Mouse (Mus musculus): ENCODE measurements at regions not wholly inside any gene's neighbourhood (a gene's known extent, or its start where the extent isn't known, plus 50 kb on each side); places are given as distances from the start of the nearest gene placed in this dataset.

DNA sequence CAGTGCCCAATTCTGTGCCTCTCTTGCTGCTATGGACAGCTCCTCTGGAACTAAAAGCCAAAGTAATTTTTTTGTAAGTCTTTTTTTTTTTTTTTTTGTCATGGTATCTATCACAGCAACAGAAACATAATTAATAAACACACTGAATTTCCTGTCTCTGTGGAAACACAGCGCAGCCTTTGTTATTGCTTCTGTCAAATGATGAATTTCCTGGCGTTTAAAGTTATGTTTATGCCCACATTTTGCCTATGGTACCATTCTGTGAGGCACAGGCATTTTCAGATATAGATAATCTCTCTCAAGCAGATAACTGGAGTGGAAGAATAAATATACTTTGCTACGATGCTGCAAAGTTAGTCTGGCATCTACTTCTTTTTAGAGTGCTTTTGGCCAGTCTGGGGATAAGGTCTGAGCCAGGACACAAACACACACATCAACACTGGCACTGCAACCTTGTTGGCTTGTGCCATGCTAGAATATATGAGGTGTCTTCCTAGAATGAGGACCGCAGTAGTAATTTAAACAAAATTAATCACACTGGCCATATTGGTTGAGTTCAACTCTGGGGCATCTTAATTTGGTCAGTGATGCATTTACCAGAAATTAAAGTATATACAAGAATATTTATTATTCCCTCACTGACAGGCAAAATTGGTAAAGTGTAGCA is 227.9 kb upstream of the Gk2 start:
- Histone ChIP-seq H3K9ac (ENCODE audit: control insufficient read depth, low read depth, low read length, poor library complexity, severe bottlenecking) (no peak overlapping the region), H3K4me1 (ENCODE audit: control insufficient read depth in 1 of 2, insufficient read depth in 2 of 2, low read length in 2 of 2) (no peaks in the 10 kb centered on the region), H3K79me2 (ENCODE audit: control insufficient read depth, insufficient read depth, low read length, poor library complexity) (no peaks in the 10 kb centered on the region), H3K36me3 (ENCODE audit: control insufficient read depth in 1 of 2, insufficient read depth in 2 of 2, low read length in 2 of 2) (no peaks in the 10 kb centered on the region), H3K9me3 (replicated peaks; ENCODE audit: insufficient read depth, low read length) (no peaks in the 10 kb centered on the region), H3K27ac (ENCODE audit: control insufficient read depth, low read depth, low read length) (no peak overlapping the region), H3K4me3 (ENCODE audit: control insufficient read depth in 1 of 2, insufficient read depth in 1 of 2, low read depth in 2 of 2, low read length in 2 of 2) (no peak overlapping the region), H3K27me3 (ENCODE audit: control insufficient read depth in 1 of 2, insufficient read depth in 2 of 2, low read length in 2 of 2) (no peaks in the 10 kb centered on the region)
- TF ChIP-seq MAX (IDR thresholded peaks at IDR 0.05; ENCODE audit: low read length), result no peak
- no peak for TF ChIP-seq CTCF (IDR thresholded peaks at IDR 0.05 in 2 of 3, conservative IDR thresholded peaks at IDR 0.05 in 1 of 3; ENCODE audit: control insufficient read depth in 1 of 3, insufficient read depth in 1 of 3, low read depth in 2 of 3, low read length in 3 of 3, poor library complexity in 1 of 3, severe bottlenecking in 1 of 3)
- TF ChIP-seq BHLHE40 (IDR thresholded peaks at IDR 0.05; ENCODE audit: borderline replicate concordance, low read depth, low read length), result no peak
- no peak for TF ChIP-seq UBTF (IDR thresholded peaks at IDR 0.05; ENCODE audit: borderline replicate concordance, insufficient read depth, low read depth, low read length)
- TF ChIP-seq MYB (IDR thresholded peaks at IDR 0.05; ENCODE audit: low read depth, low read length), result no peak
- TF ChIP-seq ELF1 (IDR thresholded peaks at IDR 0.05; ENCODE audit: low read depth, low read length), result no peak
- no peak for TF ChIP-seq ETS1 (IDR thresholded peaks at IDR 0.05; ENCODE audit: low read depth, low read length)
- TF ChIP-seq CHD2 (IDR thresholded peaks at IDR 0.05; ENCODE audit: low read length), result no peak
- TF ChIP-seq MYC (IDR thresholded peaks at IDR 0.05; ENCODE audit: low read depth, low read length), result no peak
- no peak for TF ChIP-seq NRF1 (IDR thresholded peaks at IDR 0.05; ENCODE audit: insufficient read depth, low read depth, low read length, poor library complexity, severe bottlenecking)
- no peak for DNase-seq (ENCODE audit: low read depth, low spot score)

DNA sequence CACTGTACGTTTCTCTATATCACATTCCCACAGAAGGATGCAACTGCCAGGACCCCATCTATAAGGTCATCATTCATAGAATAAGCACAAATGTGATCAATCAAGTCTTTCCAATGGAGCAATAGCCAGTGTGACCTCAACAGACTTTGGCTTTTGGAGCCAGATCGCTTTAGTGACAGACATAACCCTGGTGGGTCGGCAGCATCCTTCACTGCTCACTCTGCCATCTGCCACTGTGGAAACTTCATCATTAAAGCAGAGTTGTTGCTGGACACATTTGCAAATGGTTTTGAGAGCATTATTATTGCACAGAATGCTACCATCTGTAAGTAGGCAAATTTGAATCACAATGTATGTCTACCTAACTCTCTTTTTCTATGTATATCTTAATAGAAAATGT is 212.9 kb upstream of the Gk2 start:
- no peaks in the 10 kb centered on the region for H3K79me2 ChIP-seq (ENCODE audit: control insufficient read depth, insufficient read depth, low read length, poor library complexity)
- H3K9ac ChIP-seq (ENCODE audit: control insufficient read depth, low read depth, low read length, poor library complexity, severe bottlenecking), result no peak overlapping the region
- no peaks in the 10 kb centered on the region for H3K9me3 ChIP-seq (replicated peaks; ENCODE audit: insufficient read depth, low read length)
- no peak overlapping the region for H3K27ac ChIP-seq (ENCODE audit: control insufficient read depth, low read depth, low read length)
- no peak for DNase-seq (ENCODE audit: low read depth, low spot score)
- H3K4me3 ChIP-seq (ENCODE audit: control insufficient read depth in 1 of 2, insufficient read depth in 1 of 2, low read depth in 2 of 2, low read length in 2 of 2), result no peak overlapping the region
- no peaks in the 10 kb centered on the region for H3K4me1 ChIP-seq (ENCODE audit: control insufficient read depth in 1 of 2, insufficient read depth in 2 of 2, low read length in 2 of 2)
- no peaks in the 10 kb centered on the region for H3K36me3 ChIP-seq (ENCODE audit: control insufficient read depth in 1 of 2, insufficient read depth in 2 of 2, low read length in 2 of 2)
- H3K27me3 ChIP-seq (ENCODE audit: control insufficient read depth in 1 of 2, insufficient read depth in 2 of 2, low read length in 2 of 2), result no peaks in the 10 kb centered on the region; a peak in 1 of 4 replicates
- no peak for TF ChIP-seq ZC3H11A (IDR thresholded peaks at IDR 0.05; ENCODE audit: low read depth, low read length)
- TF ChIP-seq SMC3 (IDR thresholded peaks at IDR 0.05; ENCODE audit: low read depth, low read length), result no peak
- no peak for TF ChIP-seq CHD2 (IDR thresholded peaks at IDR 0.05; ENCODE audit: low read length)
- no peak for TF ChIP-seq POLR2A (IDR thresholded peaks at IDR 0.05; ENCODE audit: control insufficient read depth in 1 of 2, insufficient read depth in 1 of 2, low read depth in 1 of 2, low read length in 2 of 2, poor library complexity in 1 of 2)
- no peak for TF ChIP-seq POLR2AphosphoS2 (IDR thresholded peaks at IDR 0.05; ENCODE audit: low read length)
- no peak for TF ChIP-seq USF2 (IDR thresholded peaks at IDR 0.05; ENCODE audit: borderline replicate concordance in 1 of 2, insufficient read depth in 1 of 2, low read depth in 1 of 2, low read length in 2 of 2)
- no peak for TF ChIP-seq MAFK (IDR thresholded peaks at IDR 0.05; ENCODE audit: borderline replicate concordance, low read depth, low read length)
- TF ChIP-seq ZMIZ1 (IDR thresholded peaks at IDR 0.05; ENCODE audit: low read depth, low read length), result no peak
- no peak for TF ChIP-seq MYC (IDR thresholded peaks at IDR 0.05; ENCODE audit: low read depth, low read length)
- no peak for TF ChIP-seq TAL1 (IDR thresholded peaks at IDR 0.05; ENCODE audit: low read length)
- no peak for TF ChIP-seq NELFE (IDR thresholded peaks at IDR 0.05; ENCODE audit: low read depth, low read length)

Measured in MEL (cell line).